Mouse (Mus musculus) limb, embryonic 12.5 days (tissue): ENCODE measurements around the gene Ube4a. TPM values are rescaled to one million over a fixed set of nuclear protein-coding genes. Genes with fewer than 3 reads are reported as not detected.
"Not testable (repeated sequence)": the region's sequence is repeated elsewhere in the genome, so short reads cannot be mapped to it uniquely, and the experiment has no call there.

Experiments
- ATAC-seq: fragments of 200-750 bp; cut with Nextera tagmentation; 2 replicates; pipeline ENCODE4 v1.8.0; 2017; ENCODE audit warnings: low read depth, moderate TSS enrichment; ENCODE audit not compliant: insufficient number of reproducible peaks, insufficient read depth, low FRiP score, low TSS enrichment
- H3K27ac ChIP-seq: fragments of 300-500 bp; sonication (generic); 2 replicates; pipeline ENCODE4 v1.5.1; 2016; ENCODE audit warnings: mild to moderate bottlenecking, moderate library complexity
- H3K27me3 ChIP-seq: fragments of 300-500 bp; sonication (generic); 2 replicates; pipeline ENCODE4 v1.6.1; 2016; ENCODE audit warnings: mild to moderate bottlenecking, moderate library complexity
- H3K36me3 ChIP-seq: fragments of 300-500 bp; sonication (generic); 2 replicates; pipeline ENCODE4 v1.6.1; 2016; ENCODE audit warnings: mild to moderate bottlenecking, moderate library complexity
- H3K4me1 ChIP-seq: fragments of 300-500 bp; sonication (generic); replicated peaks from 2 replicates; pipeline ENCODE4 v1.6.1; 2016
- H3K4me2 ChIP-seq: fragments of 300-500 bp; sonication (generic); 2 replicates; pipeline ENCODE4 v1.6.1; 2016; ENCODE audit warnings: mild to moderate bottlenecking, moderate library complexity
- H3K4me3 ChIP-seq: fragments of 300-500 bp; sonication (generic); replicated peaks from 2 replicates; pipeline ENCODE4 v1.5.1; 2016; ENCODE audit warnings: mild to moderate bottlenecking
- H3K9ac ChIP-seq: fragments of 300-500 bp; sonication (generic); replicated peaks from 2 replicates; pipeline ENCODE4 v1.6.1; 2016; ENCODE audit warnings: mild to moderate bottlenecking, moderate library complexity
- H3K9me3 ChIP-seq: fragments of 300-500 bp; sonication (generic); 2 replicates; pipeline ENCODE4 v1.6.1; 2016; ENCODE audit warnings: mild to moderate bottlenecking, moderate library complexity
- WGBS: fragments of 180-500 bp; shearing (Covaris S2); methylation state at CpG from one replicate; pipeline ENCODE4 v1.1.7; 2016; 5-methylcytosine and 5-hydroxymethylcytosine counted together
- polyA plus RNA-seq: library from polyadenylated mRNA; unstranded; fragments of >200 nt; fragmentation: Nextera tagmentation; extraction: Ambion mirVana; gene quantifications from 2 replicates; pipeline ENCODE4 v1.2.1, GENCODE M21; 2016

The Ube4a gene
- polyA plus RNA-seq, 1 experiment from 2014 or later = 27.8 TPM

GRCm38 (mm10) chr9:44981104-44981503, 15.7 kb upstream of the Ube4a start:
- no peaks in the 10 kb centered on the region for H3K36me3 ChIP-seq
- 87% methylated on average over 2 of the region's 2 CpGs for WGBS

GRCm38 (mm10) chr9:44980242-44980641, 14.8 kb upstream of the Ube4a start, which contains the start of gene Cd3g:
TSS of gene Cd3g (minus strand) at chr9:44980431.
- H3K27ac ChIP-seq = no peak within 1 kb of the TSS
- H3K36me3 ChIP-seq = no peaks in the 10 kb centered on the region
- WGBS = 65% methylated on average over 3 of the region's 3 CpGs

More at GRCm38 (mm10) chr9:44981104-44981503, 15.7 kb upstream of the Ube4a start:
- no peak for ATAC-seq
- Histone ChIP-seq H3K9me3 (no peaks in the 10 kb centered on the region), H3K4me2 (no peak overlapping the region), H3K9ac (no peak overlapping the region), H3K4me1 (0 out of 2 replicates have a peak, but pooled peaks cover 2% of the 10 kb centered on the region), H3K27me3 (peaks cover 8% of the 10 kb centered on the region; the same call in 1 of the 2 replicates), H3K27ac (no peak overlapping the region), H3K4me3 (no peak overlapping the region)

GRCm38 (mm10) chr9:44979806-44980205, 14.4 kb upstream of the Ube4a start:
- Histone ChIP-seq H3K27ac (no peak overlapping the region), H3K9me3 (no peaks in the 10 kb centered on the region), H3K4me2 (no peak overlapping the region), H3K4me1 (no peaks in the 10 kb centered on the region), H3K27me3 (peaks cover 16% of the 10 kb centered on the region; the same call in 1 of the 2 replicates), H3K9ac (no peak overlapping the region), H3K36me3 (no peaks in the 10 kb centered on the region), H3K4me3 (no peak overlapping the region)
- 79% methylated on average over 7 of the region's 7 CpGs for WGBS
- no peak for ATAC-seq

More at GRCm38 (mm10) chr9:44980242-44980641, 14.8 kb upstream of the Ube4a start, which contains the start of gene Cd3g:
- no peak within 1 kb of the TSS for H3K4me2 ChIP-seq
- no peak within 1 kb of the TSS for H3K9ac ChIP-seq
- no peaks in the 10 kb centered on the region for H3K9me3 ChIP-seq
- ATAC-seq = no peak
- peaks cover 11% of the 10 kb centered on the region; the same call in 1 of the 2 replicates for H3K27me3 ChIP-seq
- no peaks in the 10 kb centered on the region for H3K4me1 ChIP-seq
- no peak within 1 kb of the TSS for H3K4me3 ChIP-seq

- no peak for ATAC-seq
- H3K36me3 ChIP-seq = no peaks in the 10 kb centered on the region
- H3K9me3 ChIP-seq = no peaks in the 10 kb centered on the region
- 83% methylated on average over 6 of the region's 6 CpGs for WGBS
- no peak overlapping the region for H3K4me2 ChIP-seq
- no peak overlapping the region for H3K27ac ChIP-seq
- no peak overlapping the region for H3K9ac ChIP-seq
- H3K27me3 ChIP-seq = peaks cover 29% of the 10 kb centered on the region
- no peaks in the 10 kb centered on the region for H3K4me1 ChIP-seq
- H3K4me3 ChIP-seq = no peak overlapping the region
Measured at GRCm38 (mm10) chr9:44977813-44978212, 12.4 kb upstream of the Ube4a start.

GRCm38 (mm10) chr9:44969450-44969849, 4.0 kb upstream of the Ube4a start:
- peaks cover 10% of the 10 kb centered on the region for H3K4me1 ChIP-seq
- no peaks in the 10 kb centered on the region for H3K36me3 ChIP-seq
- H3K27ac ChIP-seq = no peak overlapping the region
- H3K4me3 ChIP-seq = no peak overlapping the region
- no peak overlapping the region for H3K4me2 ChIP-seq
- H3K9me3 ChIP-seq = no peaks in the 10 kb centered on the region
- H3K27me3 ChIP-seq = peaks cover 26% of the 10 kb centered on the region
- H3K9ac ChIP-seq = no peak overlapping the region
- 65% methylated on average over 1 of the region's 1 CpGs for WGBS
- no peak for ATAC-seq

- Histone ChIP-seq H3K27me3 (peaks cover 13% of the 10 kb centered on the region), H3K4me1 (peaks cover 14% of the 10 kb centered on the region)
- not testable (repeated sequence) for H3K4me2 ChIP-seq, H3K9me3 ChIP-seq, H3K27ac ChIP-seq, ATAC-seq, H3K9ac ChIP-seq, H3K36me3 ChIP-seq, H3K4me3 ChIP-seq
- WGBS = 86% methylated on average over 5 of the region's 5 CpGs
Measured at GRCm38 (mm10) chr9:44967763-44968162, 2.4 kb upstream of the Ube4a start.

GRCm38 (mm10) chr9:44966815-44967242, 1.4 kb upstream of the Ube4a start:
- no peak overlapping the region for H3K4me2 ChIP-seq
- no peak overlapping the region for H3K27ac ChIP-seq
- no peak for ATAC-seq
- H3K9ac ChIP-seq = no peak overlapping the region
- WGBS = 29% methylated on average over 3 of the region's 3 CpGs
- H3K4me3 ChIP-seq = no peak overlapping the region
- H3K27me3 ChIP-seq = peaks cover 9% of the 10 kb centered on the region
- peaks cover 14% of the 10 kb centered on the region for H3K4me1 ChIP-seq
- H3K36me3 ChIP-seq = peaks cover 6% of the 10 kb centered on the region
- no peaks in the 10 kb centered on the region for H3K9me3 ChIP-seq

GRCm38 (mm10) chr9:44965833-44966466, 550 bp upstream of the Ube4a start:
- 18% methylated on average over 10 of the region's 10 CpGs for WGBS

GRCm38 (mm10) chr9:44954432-44954831, 11.0 kb downstream of the Ube4a start:
- no peak overlapping the region for H3K4me3 ChIP-seq
- H3K27me3 ChIP-seq = no peaks in the 10 kb centered on the region
- no peak for ATAC-seq
- no peak overlapping the region for H3K4me2 ChIP-seq
- WGBS = 89% methylated on average over 3 of the region's 3 CpGs
- peaks cover 80% of the 10 kb centered on the region for H3K36me3 ChIP-seq
- no peaks in the 10 kb centered on the region for H3K9me3 ChIP-seq
- no peaks in the 10 kb centered on the region for H3K4me1 ChIP-seq
- no peak overlapping the region for H3K27ac ChIP-seq
- H3K9ac ChIP-seq = no peak overlapping the region

More at GRCm38 (mm10) chr9:44965833-44966466, 550 bp upstream of the Ube4a start:
- Histone ChIP-seq H3K36me3 (peaks cover 13% of the 10 kb centered on the region), H3K27ac (0 out of 2 replicates have a peak overlapping the region, but pooled peaks have one; percentile 41), H3K9me3 (no peaks in the 10 kb centered on the region), H3K4me3 (peak overlapping the region; percentile 72), H3K4me1 (peaks cover 14% of the 10 kb centered on the region), H3K27me3 (peaks cover 5% of the 10 kb centered on the region), H3K4me2 (peak overlapping the region; percentile 75), H3K9ac (peak overlapping the region; percentile 32)
- ATAC-seq = peak; percentile 49; the same call in 1 of the 2 replicates

- peaks cover 89% of the 10 kb centered on the region for H3K36me3 ChIP-seq
- no peak overlapping the region for H3K9ac ChIP-seq
- H3K27ac ChIP-seq = no peak overlapping the region
- ATAC-seq = no peak
- no peak overlapping the region for H3K4me2 ChIP-seq
- H3K4me3 ChIP-seq = no peak overlapping the region
- no peaks in the 10 kb centered on the region for H3K4me1 ChIP-seq
- WGBS = 87% methylated on average over 5 of the region's 5 CpGs
- no peaks in the 10 kb centered on the region for H3K9me3 ChIP-seq
- H3K27me3 ChIP-seq = no peaks in the 10 kb centered on the region
Measured at GRCm38 (mm10) chr9:44947836-44948235, 17.6 kb downstream of the Ube4a start.

- ATAC-seq = no peak
- Histone ChIP-seq H3K9me3 (no peaks in the 10 kb centered on the region), H3K9ac (no peak overlapping the region), H3K36me3 (peaks cover 91% of the 10 kb centered on the region), H3K4me2 (no peak overlapping the region), H3K27me3 (no peaks in the 10 kb centered on the region), H3K4me3 (no peak overlapping the region), H3K27ac (no peak overlapping the region), H3K4me1 (no peaks in the 10 kb centered on the region)
- 94% methylated on average over 7 of the region's 7 CpGs for WGBS
Measured at GRCm38 (mm10) chr9:44946185-44946695, 19.2 kb downstream of the Ube4a start.
